Comparison of ENCODE assay signal across 10 mouse cellular contexts in the genomic region with DNA sequence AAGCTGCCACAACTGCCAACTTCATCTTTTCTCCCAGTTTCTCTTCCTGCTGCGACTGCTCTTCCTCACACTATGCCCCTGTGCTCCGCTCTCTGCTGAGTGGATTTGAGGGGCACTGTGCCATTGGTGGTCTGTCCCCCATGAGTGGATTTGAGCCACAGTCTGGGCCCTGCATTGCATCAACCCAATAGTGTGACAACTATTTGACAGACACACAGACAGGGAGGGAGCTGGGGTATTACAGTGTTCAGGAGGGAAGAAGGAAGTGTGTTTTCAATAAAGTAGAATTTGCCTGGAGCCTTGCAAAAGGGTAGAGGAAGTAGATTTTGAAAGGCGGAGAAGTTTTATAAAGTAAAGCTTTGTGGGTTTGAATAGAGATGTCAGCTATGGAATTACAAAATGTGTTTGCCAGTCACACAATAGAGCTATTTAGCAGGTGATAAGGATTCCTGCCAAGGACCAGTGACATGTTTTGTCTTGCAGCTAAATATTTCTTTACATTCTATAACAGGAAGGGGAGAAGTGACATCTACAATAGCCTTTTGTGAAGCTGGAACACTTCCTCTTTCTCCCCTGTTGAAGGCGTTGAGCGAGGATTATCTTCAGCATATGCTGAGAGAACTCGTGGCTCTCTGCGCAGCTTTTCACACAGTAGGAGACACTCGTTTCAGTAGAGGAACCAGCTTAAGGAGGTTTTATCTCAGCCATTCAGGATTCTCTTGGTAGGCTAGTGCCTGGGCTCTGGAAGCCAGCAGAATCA. TPM values are rescaled to one million over a fixed set of nuclear protein-coding genes. Genes with fewer than 3 reads are reported as not detected.
DNase-seq lines count a peak whose midpoint lies in the region; ATAC-seq and TF ChIP-seq lines count a peak whose summit lies in the region.
"Had no signal": no experiment of that assay in that cellular context is flagged by ENCODE, and none has a peak within 500 bp of the region (broad histone marks: within the 10 kb centered on the region; RNA-seq: fewer than 3 reads in every experiment).

No protein-coding gene starts in this region.

- H3K27me3 ChIP-seq in intestine, embryonic 15.5 days (replicated peaks) = no peaks in the 10 kb centered on the region
- H3K27me3 ChIP-seq in intestine, postnatal 0 days (replicated peaks; ENCODE audit: control insufficient read depth, insufficient read depth, low read length) = no peaks in the 10 kb centered on the region

- DNase-seq in B cell, adult 2 months = peak; percentile 21 to 38
- DNase-seq in urinary bladder, postnatal 14 days (ENCODE audit: low spot score) = no peak
- no peak for DNase-seq in adrenal gland, adult 8-10 months
- no peak for DNase-seq in frontal cortex, postnatal 14 days (ENCODE audit: low spot score in 2 of 2)
- DNase-seq: cerebellum, adult 11 months; gastrocnemius, postnatal 14 days had no signal

- no peaks in the 10 kb centered on the region for H3K4me1 ChIP-seq in intestine, embryonic 15.5 days (replicated peaks)
- no peaks in the 10 kb centered on the region for H3K4me1 ChIP-seq in intestine, postnatal 0 days (replicated peaks; ENCODE audit: control insufficient read depth, insufficient read depth, low read length)

- no peak overlapping the region for H3K4me3 ChIP-seq in intestine, embryonic 15.5 days (replicated peaks)
- H3K4me3 ChIP-seq in intestine, postnatal 0 days (ENCODE audit: low read depth, low read length) = no peak overlapping the region
- H3K4me3 ChIP-seq in macrophage (ENCODE audit: inconsistent target) = no peak overlapping the region

- H3K27ac ChIP-seq in intestine, embryonic 15.5 days = 0 out of 2 replicates have a peak overlapping the region, but pooled peaks have one; percentile 28
- no peak overlapping the region for H3K27ac ChIP-seq in intestine, postnatal 0 days (ENCODE audit: low read depth, low read length)
- peak overlapping the region; percentile 86 for H3K27ac ChIP-seq in macrophage

- no peaks in the 10 kb centered on the region for H3K79me2 ChIP-seq in macrophage (ENCODE audit: inconsistent target)

- H3K4me2 ChIP-seq in intestine, embryonic 15.5 days (replicated peaks) = no peak overlapping the region
- H3K4me2 ChIP-seq in intestine, postnatal 0 days (replicated peaks; ENCODE audit: low read depth) = no peak overlapping the region

- no peak for ATAC-seq in intestine, embryonic 15.5 days
- no peak for ATAC-seq in intestine, postnatal 0 days
- ATAC-seq in common myeloid progenitor, adult 5-6 weeks (replicated peaks; ENCODE audit: low read depth, poor library complexity, severe bottlenecking) = peak; percentile 92

- no peak for TF ChIP-seq CTCF in intestine, postnatal 0 days (IDR thresholded peaks at IDR 0.05; ENCODE audit: low read depth)

- H3K36me3 ChIP-seq in intestine, embryonic 15.5 days = no peaks in the 10 kb centered on the region
- no peaks in the 10 kb centered on the region for H3K36me3 ChIP-seq in intestine, postnatal 0 days (ENCODE audit: control insufficient read depth, insufficient read depth)
- no peaks in the 10 kb centered on the region for H3K36me3 ChIP-seq in macrophage (ENCODE audit: inconsistent target)

- no peak overlapping the region for H3K9ac ChIP-seq in intestine, embryonic 15.5 days
- no peak overlapping the region for H3K9ac ChIP-seq in intestine, postnatal 0 days (ENCODE audit: low read depth, low read length)

- 71% methylated on average over 8 of the region's 8 CpGs for WGBS in intestine, embryonic 15.5 days
- WGBS in intestine, postnatal 0 days = 74% methylated on average over 8 of the region's 8 CpGs
- WGBS in macrophage (ENCODE audit: missing documents) = 5% methylated on average over 8 of the region's 8 CpGs

- H3K9me3 ChIP-seq in intestine, embryonic 15.5 days = no peaks in the 10 kb centered on the region
- no peaks in the 10 kb centered on the region for H3K9me3 ChIP-seq in intestine, postnatal 0 days (ENCODE audit: control insufficient read depth)

RNA-seq across cellular contexts. Expression of gene Strap, which starts 38.3 kb away (rescaled TPM):
- polyA plus RNA-seq in intestine, embryonic 15.5 days (2015; fragmentation: Nextera tagmentation; extraction: Ambion mirVana) = 131 and 147 TPM in 2 replicates
- 71.0 and 71.4 TPM in 2 replicates for polyA plus RNA-seq in intestine, postnatal 0 days (2015; fragmentation: Nextera tagmentation; extraction: Ambion mirVana)
- total RNA-seq in common myeloid progenitor, adult 5-6 weeks (2017) = 255 and 262 TPM in 2 replicates
- 10 to 100 TPM; 21.5 to 59.1 (median 32.7) TPM for total RNA-seq in macrophage (2018; cell fraction: chromatin; rRNA removed)
- total RNA-seq in macrophage (2018; cell fraction: cytosol; rRNA removed) = 10 to 100 TPM; 52.4 to 69.7 (median 61.9) TPM
- total RNA-seq in macrophage (2018; cell fraction: nucleus; rRNA removed) = 10 to 100 TPM; 19.3 to 57.1 (median 31.0) TPM
- polyA plus RNA-seq in macrophage (2018) = 46.3 to 99.6 TPM (median 67.4 TPM) in 3 replicates
- 100 to 1,000 TPM in 3 of 4 experiments, 10 to 100 TPM in 1; 97.8 to 124 (median 106) TPM for total RNA-seq in adrenal gland, adult 8-10 months (2022)

RNA-seq across cellular contexts. Expression of gene Eps8, which starts 41.9 kb away (rescaled TPM):
- polyA plus RNA-seq in intestine, embryonic 15.5 days (2015; fragmentation: Nextera tagmentation; extraction: Ambion mirVana) = 85.2 and 93.9 TPM in 2 replicates
- polyA plus RNA-seq in intestine, postnatal 0 days (2015; fragmentation: Nextera tagmentation; extraction: Ambion mirVana) = 204 and 209 TPM in 2 replicates
- 3.6 and 5.8 TPM in 2 replicates for total RNA-seq in common myeloid progenitor, adult 5-6 weeks (2017)
- 10 to 100 TPM in 23 of 26 experiments, 1 to 10 TPM in 3; 3.1 to 47.8 (median 26.1) TPM for total RNA-seq in macrophage (2018; cell fraction: chromatin; rRNA removed)
- 10 to 100 TPM in 13 of 26 experiments, 1 to 10 TPM in 13; 4.7 to 20.9 (median 10.1) TPM for total RNA-seq in macrophage (2018; cell fraction: cytosol; rRNA removed)
- 10 to 100 TPM in 17 of 26 experiments, 1 to 10 TPM in 9; 3.8 to 45.8 (median 14.6) TPM for total RNA-seq in macrophage (2018; cell fraction: nucleus; rRNA removed)
- 9.1 to 18.8 TPM (median 10.9 TPM) in 3 replicates for polyA plus RNA-seq in macrophage (2018)
- total RNA-seq in adrenal gland, adult 8-10 months (2022) = 10 to 100 TPM; 26.3 to 56.6 (median 36.9) TPM

RNA-seq across cellular contexts. Expression of gene Dera, which starts 57.7 kb away (rescaled TPM):
- polyA plus RNA-seq in intestine, embryonic 15.5 days (2015; fragmentation: Nextera tagmentation; extraction: Ambion mirVana) = 93.9 and 98.6 TPM in 2 replicates
- 122 and 130 TPM in 2 replicates for polyA plus RNA-seq in intestine, postnatal 0 days (2015; fragmentation: Nextera tagmentation; extraction: Ambion mirVana)
- total RNA-seq in common myeloid progenitor, adult 5-6 weeks (2017) = 90.0 and 91.7 TPM in 2 replicates
- total RNA-seq in macrophage (2018; cell fraction: chromatin; rRNA removed) = 100 to 1,000 TPM in 15 of 26 experiments, 10 to 100 TPM in 11; 46.3 to 166 (median 110) TPM
- 10 to 100 TPM; 36.7 to 63.7 (median 48.1) TPM for total RNA-seq in macrophage (2018; cell fraction: cytosol; rRNA removed)
- 100 to 1,000 TPM in 1 of 26 experiments, 10 to 100 TPM in 25; 29.0 to 101 (median 49.9) TPM for total RNA-seq in macrophage (2018; cell fraction: nucleus; rRNA removed)
- 36.4 to 68.9 TPM (median 41.2 TPM) in 3 replicates for polyA plus RNA-seq in macrophage (2018)
- 10 to 100 TPM; 14.2 to 21.2 (median 15.4) TPM for total RNA-seq in adrenal gland, adult 8-10 months (2022)

Comparison
In these comparisons a context has a peak if more than half of its experiments do, and no peak if none do; other contexts are left out.
1. DNase-seq: peak in B cell, adult 2 months (2 of 2); none in urinary bladder, postnatal 14 days (single experiment), adrenal gland, adult 8-10 months (single experiment) and frontal cortex, postnatal 14 days (0 of 2).